Comparison of ENCODE assay signal across 9 mouse cellular contexts in the genomic region with DNA sequence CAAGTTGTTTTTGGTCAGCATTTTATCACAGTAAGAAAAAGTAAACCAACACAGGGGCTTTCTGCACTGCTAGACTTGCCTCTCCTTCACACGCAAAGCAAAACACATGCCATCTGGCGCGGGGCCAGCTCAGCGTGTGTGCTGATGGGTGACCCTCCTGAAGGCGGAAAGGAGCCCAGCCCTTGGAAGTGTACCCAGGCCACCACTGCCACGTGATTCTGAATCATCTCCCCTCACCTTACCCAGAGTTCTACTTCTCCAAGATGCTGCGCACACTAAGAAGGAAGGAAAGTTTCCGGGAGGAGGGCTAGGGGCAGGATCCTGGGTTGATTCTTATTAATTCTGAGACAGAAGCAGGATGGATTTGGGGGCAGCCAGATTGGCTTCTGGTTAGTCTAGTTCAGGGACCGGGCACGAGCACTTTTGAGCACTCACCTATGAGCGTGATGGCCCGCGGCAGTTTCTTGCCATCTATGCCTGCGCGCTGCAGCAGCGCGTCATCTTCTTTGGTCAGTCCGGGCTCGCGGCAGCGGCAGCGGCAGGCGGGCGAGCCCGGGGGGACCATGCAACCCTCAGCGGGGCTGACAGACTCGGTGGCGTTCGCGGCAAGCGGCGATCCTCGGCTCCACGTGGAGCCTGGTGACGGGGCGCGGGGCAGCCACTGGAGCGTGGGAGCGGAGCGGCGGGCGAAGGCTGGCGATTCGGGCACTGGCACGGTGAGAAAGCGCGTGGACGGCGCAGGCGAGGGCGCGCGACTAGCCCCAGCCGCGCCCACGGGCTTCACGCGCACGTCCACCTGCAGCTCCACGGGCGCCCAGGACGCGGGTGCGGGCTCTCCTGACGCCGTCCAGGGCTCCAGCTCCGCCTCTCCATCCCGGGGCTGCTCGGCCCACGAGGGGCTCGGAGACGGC. TPM values are rescaled to one million over a fixed set of nuclear protein-coding genes. Genes with fewer than 3 reads are reported as not detected.
DNase-seq lines count a peak whose midpoint lies in the region; ATAC-seq and TF ChIP-seq lines count a peak whose summit lies in the region.
"Had no signal": no experiment of that assay in that cellular context is flagged by ENCODE, and none has a peak within 500 bp of the region (broad histone marks: within the 10 kb centered on the region; RNA-seq: fewer than 3 reads in every experiment).

No protein-coding gene starts in this region.

- under 1% methylated on average over 55 of the region's 72 CpGs for WGBS in forebrain, embryonic 13.5 days
- 1% methylated on average over 71 of the region's 72 CpGs for WGBS in hindbrain, embryonic 14.5 days

- ATAC-seq in frontal cortex, adult (ENCODE audit: low TSS enrichment): peak; percentile 54
- peak; percentile 76 for ATAC-seq in forebrain, embryonic 13.5 days
- peak; percentile 67 for ATAC-seq in hindbrain, embryonic 14.5 days (ENCODE audit: low FRiP score)

- peak overlapping the region; percentile 58 for H3K4me3 ChIP-seq in forebrain, embryonic 13.5 days
- H3K4me3 ChIP-seq in hindbrain, embryonic 14.5 days (replicated peaks; ENCODE audit: low read length): peak overlapping the region; percentile 47
- peak overlapping the region; percentile 21 for H3K4me3 ChIP-seq in myocyte

- peaks cover 23% of the 10 kb centered on the region for H3K4me1 ChIP-seq in forebrain, embryonic 13.5 days
- H3K4me1 ChIP-seq in hindbrain, embryonic 14.5 days (replicated peaks; ENCODE audit: control insufficient read depth, insufficient read depth, low read length): peaks cover 16% of the 10 kb centered on the region

- H3ac ChIP-seq in myocyte (ENCODE audit: control insufficient read depth, insufficient read length): peak overlapping the region; percentile 58

- peak overlapping the region; percentile 100 for H3K4me2 ChIP-seq in forebrain, embryonic 13.5 days
- peak overlapping the region; percentile 93 for H3K4me2 ChIP-seq in hindbrain, embryonic 14.5 days (replicated peaks)
- peak overlapping the region; percentile 52 for H3K4me2 ChIP-seq in myocyte (ENCODE audit: low read depth)

- H3K27ac ChIP-seq in forebrain, embryonic 13.5 days: no peak overlapping the region
- no peak overlapping the region for H3K27ac ChIP-seq in hindbrain, embryonic 14.5 days

- H3K27me3 ChIP-seq in forebrain, embryonic 13.5 days: peaks cover 75% of the 10 kb centered on the region
- peaks cover 68% of the 10 kb centered on the region for H3K27me3 ChIP-seq in hindbrain, embryonic 14.5 days (ENCODE audit: control insufficient read depth, insufficient read depth, low read length)
- H3K27me3 ChIP-seq in myocyte (ENCODE audit: control insufficient read depth, insufficient read depth, insufficient read length): no peaks in the 10 kb centered on the region

- H3K79me2 ChIP-seq in myocyte (ENCODE audit: control insufficient read depth, insufficient read depth): no peaks in the 10 kb centered on the region

- peak overlapping the region; percentile 63 for H3K9ac ChIP-seq in forebrain, embryonic 13.5 days
- peak overlapping the region; percentile 44 for H3K9ac ChIP-seq in hindbrain, embryonic 14.5 days

- no peaks in the 10 kb centered on the region for H3K36me3 ChIP-seq in forebrain, embryonic 13.5 days (ENCODE audit: poor library complexity, severe bottlenecking)
- no peaks in the 10 kb centered on the region for H3K36me3 ChIP-seq in hindbrain, embryonic 14.5 days (replicated peaks; ENCODE audit: control insufficient read depth, insufficient read depth)
- H3K36me3 ChIP-seq in myocyte (ENCODE audit: control insufficient read depth, insufficient read depth): no peaks in the 10 kb centered on the region

- TF ChIP-seq POLR2A in myocyte (IDR thresholded peaks at IDR 0.05; ENCODE audit: insufficient read length, low read depth): no peak

- DNase-seq in frontal cortex, postnatal 10 days (ENCODE audit: low spot score in 2 of 2): no peak
- DNase-seq in adrenal gland, adult 18-20 months (ENCODE audit: low spot score in 2 of 2): peak; percentile 35 to 64
- peak; percentile 61 for DNase-seq in hindbrain, embryonic 14.5 days (ENCODE audit: low spot score)
- peak; percentile 34 for DNase-seq in liver
- peak; percentile 42 for DNase-seq in yolk sac, embryonic 10.5 days (ENCODE audit: low spot score)

- no peaks in the 10 kb centered on the region for H3K9me3 ChIP-seq in forebrain, embryonic 13.5 days (replicated peaks)
- H3K9me3 ChIP-seq in hindbrain, embryonic 14.5 days (ENCODE audit: control insufficient read depth, low read length): no peaks in the 10 kb centered on the region

TF ChIP-seq in myocyte, 11 proteins besides CTCF, POLR2A, EP300 and RAD21:
- TF ChIP-seq MYOG (IDR thresholded peaks at IDR 0.05; ENCODE audit: control insufficient read depth in 1 of 3, insufficient read depth in 1 of 3, insufficient read length in 2 of 3, low read depth in 2 of 3) (peak in 1 of 3 experiments; percentile 3), SRF (IDR thresholded peaks at IDR 0.05; ENCODE audit: control insufficient read depth, insufficient read length, low read depth) (no peak)

RNA-seq across cellular contexts. Expression of a gene that starts 0.8 kb away (rescaled TPM):
- 1 to 10 TPM; 3.7 to 3.8 TPM for total RNA-seq in adrenal gland, adult 18-20 months (2021)
- 0.06 and 0.19 TPM in 2 replicates for polyA plus RNA-seq in forebrain, embryonic 13.5 days (2015; fragmentation: Nextera tagmentation; extraction: Ambion mirVana)
- 0.16 TPM in 1 of 2 replicates, not detected in the other for polyA plus RNA-seq in hindbrain, embryonic 14.5 days (2014; fragmentation: Nextera tagmentation; extraction: Ambion mirVana)
- polyA plus RNA-seq in myocyte (2012; fragmentation: generic; extraction: Trizol): 1.7 TPM

RNA-seq across cellular contexts. Expression of a gene that starts 26.7 kb away (rescaled TPM):
- 1 to 10 TPM; 1.2 to 4.4 TPM for total RNA-seq in adrenal gland, adult 18-20 months (2021)
- polyA plus RNA-seq in forebrain, embryonic 13.5 days (2015; fragmentation: Nextera tagmentation; extraction: Ambion mirVana): 3.6 and 3.8 TPM in 2 replicates
- 22.3 and 25.2 TPM in 2 replicates for polyA plus RNA-seq in hindbrain, embryonic 14.5 days (2014; fragmentation: Nextera tagmentation; extraction: Ambion mirVana)
- polyA plus RNA-seq in myocyte (2012; fragmentation: generic; extraction: Trizol): 0.19 TPM
- total RNA-seq: neutrophil, adult 5-6 weeks had no signal

Comparison
In these comparisons a context has a peak if more than half of its experiments do, and no peak if none do; other contexts are left out.
1. DNase-seq: peak in adrenal gland, adult 18-20 months (2 of 2), hindbrain, embryonic 14.5 days (single experiment), liver (single experiment) and yolk sac, embryonic 10.5 days (single experiment); none in frontal cortex, postnatal 10 days (0 of 2).
2. Peak in every context shown above with its lines, with median percentiles within 50 percentile points of each other: ATAC-seq, H3K4me2 ChIP-seq and H3K4me3 ChIP-seq.